8 mouse cellular contexts compared by ENCODE assay signal in the genomic region with DNA sequence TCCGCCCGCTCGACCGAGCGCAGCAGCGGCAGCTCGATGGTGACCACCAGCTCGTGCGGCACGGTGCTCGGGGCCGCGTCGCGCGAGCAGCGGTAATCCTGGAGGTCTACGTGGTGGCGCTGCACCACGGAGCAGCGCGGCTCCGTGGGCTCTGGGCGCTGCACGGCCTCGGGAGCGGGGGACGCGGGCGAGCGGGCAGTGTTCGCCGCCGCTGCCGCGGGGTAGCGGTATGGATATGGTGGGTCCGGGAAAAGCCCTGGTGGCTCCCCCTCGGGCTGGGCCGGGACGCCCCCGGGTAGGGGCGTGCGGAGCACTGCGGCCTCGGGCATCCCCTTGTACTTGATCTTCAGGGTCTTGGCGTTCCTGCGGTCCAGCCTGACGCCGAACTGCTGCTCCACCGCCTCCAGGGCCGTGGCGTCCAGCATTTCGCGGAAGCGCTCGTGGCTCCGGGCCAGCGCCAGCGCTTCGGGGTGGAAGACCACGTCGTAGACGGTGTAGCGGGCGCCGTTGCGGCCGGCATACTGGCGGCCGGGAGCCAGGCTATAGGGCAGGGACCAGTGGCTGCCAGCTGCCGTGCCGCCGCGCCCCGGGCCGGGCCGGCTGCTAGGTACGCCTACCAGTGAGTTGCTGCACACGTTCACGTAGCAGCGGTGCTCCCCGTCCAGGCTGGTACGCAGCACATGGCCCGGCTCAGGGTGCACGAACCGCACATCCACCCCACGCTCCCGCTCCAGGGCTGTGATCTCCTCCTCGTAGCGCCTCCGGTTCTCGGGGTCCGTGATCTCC. TPM values are rescaled to one million over a fixed set of nuclear protein-coding genes. Genes with fewer than 3 reads are reported as not detected.
DNase-seq lines count a peak whose midpoint lies in the region; ATAC-seq and TF ChIP-seq lines count a peak whose summit lies in the region.

No protein-coding gene starts in this region.

- peak overlapping the region; percentile 92 for H3K27ac ChIP-seq in hindbrain, postnatal 0 days
- H3K27ac ChIP-seq in limb, embryonic 12.5 days, result peak overlapping the region; percentile 91
- H3K27ac ChIP-seq in midbrain, embryonic 11.5 days (ENCODE audit: low read depth, low read length), result peak overlapping the region; percentile 79

- H3K9me3 ChIP-seq in hindbrain, postnatal 0 days (ENCODE audit: low read length), result no peaks in the 10 kb centered on the region
- no peaks in the 10 kb centered on the region for H3K9me3 ChIP-seq in limb, embryonic 12.5 days
- no peaks in the 10 kb centered on the region for H3K9me3 ChIP-seq in midbrain, embryonic 11.5 days (ENCODE audit: control insufficient read depth, low read length)

- H3K4me1 ChIP-seq in hindbrain, postnatal 0 days (ENCODE audit: insufficient read depth, low read length), result peaks cover 10% of the 10 kb centered on the region; the same call in 1 of the 2 replicates
- peaks cover 22% of the 10 kb centered on the region for H3K4me1 ChIP-seq in limb, embryonic 12.5 days (replicated peaks)
- H3K4me1 ChIP-seq in midbrain, embryonic 11.5 days (ENCODE audit: control insufficient read depth, insufficient read depth, low read length), result peaks cover 15% of the 10 kb centered on the region

- intact Hi-C loops in gastrocnemius, postnatal 14 days (cut with DNase I; ENCODE audit: low total_unique reads), result no loop called here

- H3K4me3 ChIP-seq in hindbrain, postnatal 0 days (ENCODE audit: low read length), result peak overlapping the region; percentile 95
- peak overlapping the region; percentile 92 for H3K4me3 ChIP-seq in limb, embryonic 12.5 days (replicated peaks)
- H3K4me3 ChIP-seq in midbrain, embryonic 11.5 days (ENCODE audit: low read depth, low read length), result peak overlapping the region; percentile 93

- H3K36me3 ChIP-seq in hindbrain, postnatal 0 days (ENCODE audit: insufficient read depth, low read length), result 0 out of 2 replicates have a peak, but pooled peaks cover 3% of the 10 kb centered on the region
- H3K36me3 ChIP-seq in limb, embryonic 12.5 days, result peaks cover 29% of the 10 kb centered on the region
- H3K36me3 ChIP-seq in midbrain, embryonic 11.5 days (ENCODE audit: control insufficient read depth, insufficient read depth, low read length), result peaks cover 6% of the 10 kb centered on the region; the same call in 1 of the 2 replicates

- peak overlapping the region; percentile 92 for H3K9ac ChIP-seq in hindbrain, postnatal 0 days (replicated peaks; ENCODE audit: low read length)
- peak overlapping the region; percentile 86 for H3K9ac ChIP-seq in limb, embryonic 12.5 days (replicated peaks)
- peak overlapping the region; percentile 89 for H3K9ac ChIP-seq in midbrain, embryonic 11.5 days (ENCODE audit: low read length)

- TF ChIP-seq CTCF in hindbrain, postnatal 0 days (IDR thresholded peaks at IDR 0.05; ENCODE audit: low read depth), result no peak; the same call in 1 of the 2 replicates

- H3K27me3 ChIP-seq in hindbrain, postnatal 0 days (ENCODE audit: insufficient read depth, low read length), result no peaks in the 10 kb centered on the region
- H3K27me3 ChIP-seq in limb, embryonic 12.5 days, result no peaks in the 10 kb centered on the region
- no peaks in the 10 kb centered on the region for H3K27me3 ChIP-seq in midbrain, embryonic 11.5 days (ENCODE audit: control insufficient read depth, insufficient read depth, low read length)

- H3K4me2 ChIP-seq in hindbrain, postnatal 0 days (ENCODE audit: low read depth, low read length), result peak overlapping the region; percentile 67
- peak overlapping the region; percentile 95 for H3K4me2 ChIP-seq in limb, embryonic 12.5 days
- H3K4me2 ChIP-seq in midbrain, embryonic 11.5 days, result peak overlapping the region; percentile 98

- WGBS in hindbrain, postnatal 0 days, result under 1% methylated on average over 80 of the region's 94 CpGs
- under 1% methylated on average over 93 of the region's 94 CpGs for WGBS in limb, embryonic 12.5 days
- under 1% methylated on average over 94 of the region's 94 CpGs for WGBS in midbrain, embryonic 11.5 days

- ATAC-seq in hindbrain, postnatal 0 days, result peak; percentile 80
- ATAC-seq in limb, embryonic 12.5 days (ENCODE audit: insufficient number of reproducible peaks, insufficient read depth, low FRiP score, low TSS enrichment, low read depth), result peak; percentile 79
- peak; percentile 80 for ATAC-seq in midbrain, embryonic 11.5 days (ENCODE audit: low FRiP score)

- peak; percentile 33 for DNase-seq in layer of hippocampus, adult 9-11 months
- no peak for DNase-seq in layer of hippocampus, adult 11-12 months (ENCODE audit: low spot score)
- peak; percentile 70 to 76 for DNase-seq in cerebellum, postnatal 25 days
- peak; percentile 64 for DNase-seq in gastrocnemius, postnatal 14 days
- peak; percentile 57 for DNase-seq in hindbrain, postnatal 0 days (ENCODE audit: low spot score)
- peak; percentile 97 for DNase-seq in midbrain, embryonic 11.5 days (ENCODE audit: low spot score, missing footprints)
- peak; percentile 62 for DNase-seq in right cerebral cortex, postnatal 4 days

RNA-seq across cellular contexts. Expression of a gene that starts 0.7 kb away (rescaled TPM):
- total RNA-seq in gastrocnemius, postnatal 14 days (2021), result under 1 TPM; 0.24 to 0.66 TPM
- 5.1 and 5.2 TPM in 2 replicates for total RNA-seq in hindbrain, postnatal 0 days (2014; rRNA removed)
- polyA plus RNA-seq in hindbrain, postnatal 0 days (2015; fragmentation: Nextera tagmentation; extraction: Ambion mirVana), result 7.7 and 8.2 TPM in 2 replicates
- 14.6 and 16.0 TPM in 2 replicates for polyA plus RNA-seq in limb, embryonic 12.5 days (2016; fragmentation: Nextera tagmentation; extraction: Ambion mirVana)
- 12.4 and 13.3 TPM in 2 replicates for polyA plus RNA-seq in midbrain, embryonic 11.5 days (2014; fragmentation: Nextera tagmentation; extraction: Ambion mirVana)

RNA-seq across cellular contexts. Expression of a gene that starts 0.7 kb away (rescaled TPM):
- total RNA-seq in gastrocnemius, postnatal 14 days (2021), result 1 to 10 TPM; 1.5 to 2.8 TPM
- 2.0 and 4.7 TPM in 2 replicates for total RNA-seq in hindbrain, postnatal 0 days (2014; rRNA removed)
- polyA plus RNA-seq in hindbrain, postnatal 0 days (2015; fragmentation: Nextera tagmentation; extraction: Ambion mirVana), result 11.4 and 13.3 TPM in 2 replicates
- 37.9 and 40.8 TPM in 2 replicates for polyA plus RNA-seq in limb, embryonic 12.5 days (2016; fragmentation: Nextera tagmentation; extraction: Ambion mirVana)
- 37.6 and 38.9 TPM in 2 replicates for polyA plus RNA-seq in midbrain, embryonic 11.5 days (2014; fragmentation: Nextera tagmentation; extraction: Ambion mirVana)

RNA-seq across cellular contexts. Expression of a gene that starts 6.5 kb away (rescaled TPM):
- 1 to 10 TPM; 1.4 to 2.0 TPM for total RNA-seq in gastrocnemius, postnatal 14 days (2021)
- not detected in 2 replicates for total RNA-seq in hindbrain, postnatal 0 days (2014; rRNA removed)
- 7.1 and 8.3 TPM in 2 replicates for polyA plus RNA-seq in hindbrain, postnatal 0 days (2015; fragmentation: Nextera tagmentation; extraction: Ambion mirVana)
- 28.4 and 36.2 TPM in 2 replicates for polyA plus RNA-seq in limb, embryonic 12.5 days (2016; fragmentation: Nextera tagmentation; extraction: Ambion mirVana)
- polyA plus RNA-seq in midbrain, embryonic 11.5 days (2014; fragmentation: Nextera tagmentation; extraction: Ambion mirVana), result 39.9 and 40.8 TPM in 2 replicates

RNA-seq across cellular contexts. Expression of a gene that starts 13.6 kb away (rescaled TPM):
- total RNA-seq in gastrocnemius, postnatal 14 days (2021), result 10 to 100 TPM; 11.7 to 16.1 TPM
- total RNA-seq in hindbrain, postnatal 0 days (2014; rRNA removed), result 64.6 and 71.1 TPM in 2 replicates
- polyA plus RNA-seq in hindbrain, postnatal 0 days (2015; fragmentation: Nextera tagmentation; extraction: Ambion mirVana), result 39.7 and 42.2 TPM in 2 replicates
- 48.4 and 53.0 TPM in 2 replicates for polyA plus RNA-seq in limb, embryonic 12.5 days (2016; fragmentation: Nextera tagmentation; extraction: Ambion mirVana)
- polyA plus RNA-seq in midbrain, embryonic 11.5 days (2014; fragmentation: Nextera tagmentation; extraction: Ambion mirVana), result 34.5 and 35.7 TPM in 2 replicates

RNA-seq across cellular contexts. Expression of a gene that starts 13.7 kb away (rescaled TPM):
- 100 to 1,000 TPM; 324 to 375 TPM for total RNA-seq in gastrocnemius, postnatal 14 days (2021)
- 80.6 and 99.1 TPM in 2 replicates for total RNA-seq in hindbrain, postnatal 0 days (2014; rRNA removed)
- polyA plus RNA-seq in hindbrain, postnatal 0 days (2015; fragmentation: Nextera tagmentation; extraction: Ambion mirVana), result 417 and 430 TPM in 2 replicates
- polyA plus RNA-seq in limb, embryonic 12.5 days (2016; fragmentation: Nextera tagmentation; extraction: Ambion mirVana), result 555 and 558 TPM in 2 replicates
- polyA plus RNA-seq in midbrain, embryonic 11.5 days (2014; fragmentation: Nextera tagmentation; extraction: Ambion mirVana), result 470 and 474 TPM in 2 replicates
